ENCODE assay signal across 16 mouse cellular contexts in genomic region chr2:147189546-147190315, GRCm38 (mm10). TPM values are rescaled to one million over a fixed set of nuclear protein-coding genes. Genes with fewer than 3 reads are reported as not detected.
DNase-seq lines count a peak whose midpoint lies in the region; ATAC-seq and TF ChIP-seq lines count a peak whose summit lies in the region.
"Had no signal": no experiment of that assay in that cellular context is flagged by ENCODE, and none has a peak within 500 bp of the region (broad histone marks: within the 10 kb centered on the region; RNA-seq: fewer than 3 reads in every experiment).

No protein-coding gene starts in this region.

- H3K4me1 ChIP-seq in intestine, embryonic 14.5 days (replicated peaks; ENCODE audit: control insufficient read depth, insufficient read depth, low read length), result peaks cover 8% of the 10 kb centered on the region
- H3K4me1 ChIP-seq in intestine, postnatal 0 days (replicated peaks; ENCODE audit: control insufficient read depth, insufficient read depth, low read length), result no peaks in the 10 kb centered on the region
- H3K4me1 ChIP-seq in hindbrain, postnatal 0 days (ENCODE audit: insufficient read depth, low read length), result peaks cover 6% of the 10 kb centered on the region; the same call in 1 of the 2 replicates
- peaks cover 4% of the 10 kb centered on the region for H3K4me1 ChIP-seq in midbrain, postnatal 0 days (ENCODE audit: insufficient read depth, low read length)

- H3K9me3 ChIP-seq in intestine, embryonic 14.5 days (ENCODE audit: control insufficient read depth, low read length), result no peaks in the 10 kb centered on the region
- no peaks in the 10 kb centered on the region for H3K9me3 ChIP-seq in intestine, postnatal 0 days (ENCODE audit: control insufficient read depth)
- H3K9me3 ChIP-seq in hindbrain, postnatal 0 days (ENCODE audit: low read length), result no peaks in the 10 kb centered on the region
- H3K9me3 ChIP-seq in midbrain, postnatal 0 days (ENCODE audit: low read length), result no peaks in the 10 kb centered on the region
- H3K9me3 ChIP-seq: embryonic facial prominence, embryonic 12.5 days; liver, embryonic 13.5 days had no signal

- ATAC-seq in intestine, embryonic 14.5 days (replicated peaks; ENCODE audit: low FRiP score, low TSS enrichment, low read depth), result no peak
- no peak for ATAC-seq in intestine, postnatal 0 days
- no peak for ATAC-seq in hindbrain, postnatal 0 days
- ATAC-seq in midbrain, postnatal 0 days (ENCODE audit: low FRiP score), result no peak
- no peak for ATAC-seq in activated CD4-positive, CD25-positive, alpha-beta regulatory T cell, adult 4 months

- H3K4me3 ChIP-seq in intestine, embryonic 14.5 days (ENCODE audit: low read depth, low read length), result no peak overlapping the region
- no peak overlapping the region for H3K4me3 ChIP-seq in intestine, postnatal 0 days (ENCODE audit: low read depth, low read length)
- H3K4me3 ChIP-seq in hindbrain, postnatal 0 days (ENCODE audit: low read length), result no peak overlapping the region; the same call in 1 of the 2 replicates
- no peak overlapping the region for H3K4me3 ChIP-seq in midbrain, postnatal 0 days (ENCODE audit: low read depth, low read length)
- H3K4me3 ChIP-seq: embryonic facial prominence, embryonic 12.5 days; liver, embryonic 13.5 days had no signal

- no peak for TF ChIP-seq CTCF in intestine, postnatal 0 days (IDR thresholded peaks at IDR 0.05; ENCODE audit: low read depth)
- TF ChIP-seq CTCF in hindbrain, postnatal 0 days (IDR thresholded peaks at IDR 0.05; ENCODE audit: low read depth), result no peak
- TF ChIP-seq CTCF in midbrain, postnatal 0 days (IDR thresholded peaks at IDR 0.05), result no peak

- no peaks in the 10 kb centered on the region for H3K36me3 ChIP-seq in intestine, embryonic 14.5 days (ENCODE audit: control insufficient read depth, insufficient read depth, low read length)
- no peaks in the 10 kb centered on the region for H3K36me3 ChIP-seq in intestine, postnatal 0 days (ENCODE audit: control insufficient read depth, insufficient read depth)
- no peaks in the 10 kb centered on the region for H3K36me3 ChIP-seq in hindbrain, postnatal 0 days (ENCODE audit: insufficient read depth, low read length)
- no peaks in the 10 kb centered on the region for H3K36me3 ChIP-seq in midbrain, postnatal 0 days (ENCODE audit: insufficient read depth, low read length)
- H3K36me3 ChIP-seq: embryonic facial prominence, embryonic 12.5 days; liver, embryonic 13.5 days had no signal

- peaks cover 94% of the 10 kb centered on the region for H3K27me3 ChIP-seq in intestine, embryonic 14.5 days (replicated peaks; ENCODE audit: control insufficient read depth, insufficient read depth, low read length)
- H3K27me3 ChIP-seq in intestine, postnatal 0 days (replicated peaks; ENCODE audit: control insufficient read depth, insufficient read depth, low read length), result peaks cover 96% of the 10 kb centered on the region
- peaks cover 79% of the 10 kb centered on the region for H3K27me3 ChIP-seq in hindbrain, postnatal 0 days (ENCODE audit: insufficient read depth, low read length)
- H3K27me3 ChIP-seq in midbrain, postnatal 0 days (ENCODE audit: insufficient read depth, low read length), result peaks cover 84% of the 10 kb centered on the region

- 2% methylated on average over 28 of the region's 28 CpGs for WGBS in intestine, embryonic 14.5 days
- 6% methylated on average over 28 of the region's 28 CpGs for WGBS in intestine, postnatal 0 days
- 5% methylated on average over 28 of the region's 28 CpGs for WGBS in hindbrain, postnatal 0 days
- WGBS in midbrain, postnatal 0 days, result 5% methylated on average over 28 of the region's 28 CpGs

- H3K4me2 ChIP-seq in intestine, embryonic 14.5 days (ENCODE audit: low read length), result no peak overlapping the region
- no peak overlapping the region for H3K4me2 ChIP-seq in intestine, postnatal 0 days (replicated peaks; ENCODE audit: low read depth)
- peak overlapping the region; percentile 17; the same call in 1 of the 2 replicates for H3K4me2 ChIP-seq in hindbrain, postnatal 0 days (ENCODE audit: low read depth, low read length)
- peak overlapping the region; percentile 6; the same call in 1 of the 2 replicates for H3K4me2 ChIP-seq in midbrain, postnatal 0 days (ENCODE audit: low read depth, low read length, poor library complexity, severe bottlenecking)
- H3K4me2 ChIP-seq: embryonic facial prominence, embryonic 12.5 days; liver, embryonic 13.5 days had no signal

- peak; percentile 68 for DNase-seq in intestine, embryonic 14.5 days (ENCODE audit: low spot score)
- DNase-seq in ZHBTc4 (ENCODE audit: low read depth, low spot score), result peak; percentile 94
- DNase-seq in hindbrain, postnatal 0 days (ENCODE audit: low spot score), result peak; percentile 13
- no peak for DNase-seq in midbrain, postnatal 0 days (ENCODE audit: low spot score)
- no peak for DNase-seq in adrenal gland, postnatal 4 days (ENCODE audit: low spot score in 2 of 2)
- DNase-seq in adrenal gland, adult 8-10 months, result no peak
- DNase-seq: cerebellum, adult 8-10 months; heart, postnatal 10 days; kidney, adult 18-20 months; liver, embryonic 13.5 days; right cerebral cortex, adult 18-20 months; thymus, adult 2 months had no signal

- no peak overlapping the region for H3K9ac ChIP-seq in intestine, embryonic 14.5 days (ENCODE audit: low read length)
- H3K9ac ChIP-seq in intestine, postnatal 0 days (ENCODE audit: low read depth, low read length), result no peak overlapping the region
- H3K9ac ChIP-seq in hindbrain, postnatal 0 days (replicated peaks; ENCODE audit: low read length), result no peak overlapping the region
- no peak overlapping the region for H3K9ac ChIP-seq in midbrain, postnatal 0 days (replicated peaks; ENCODE audit: low read length, poor library complexity, severe bottlenecking)
- H3K9ac ChIP-seq: embryonic facial prominence, embryonic 12.5 days; liver, embryonic 13.5 days had no signal

- H3K27ac ChIP-seq in intestine, embryonic 14.5 days (ENCODE audit: low read depth), result no peak overlapping the region
- H3K27ac ChIP-seq in intestine, postnatal 0 days (ENCODE audit: low read depth, low read length), result no peak overlapping the region
- H3K27ac ChIP-seq in hindbrain, postnatal 0 days, result peak overlapping the region; percentile 45; the same call in 1 of the 2 replicates
- no peak overlapping the region for H3K27ac ChIP-seq in midbrain, postnatal 0 days (ENCODE audit: low read depth, low read length)
- H3K27ac ChIP-seq: embryonic facial prominence, embryonic 12.5 days; liver, embryonic 13.5 days had no signal

RNA-seq across cellular contexts. Expression of gene Nkx2-2, which starts 4.3 kb away (rescaled TPM):
- 1.7 and 2.9 TPM in 2 replicates for polyA plus RNA-seq in intestine, embryonic 14.5 days (2014; fragmentation: Nextera tagmentation; extraction: Ambion mirVana)
- 1.3 and 1.4 TPM in 2 replicates for polyA plus RNA-seq in intestine, postnatal 0 days (2015; fragmentation: Nextera tagmentation; extraction: Ambion mirVana)
- 17.8 and 40.7 TPM in 2 replicates for total RNA-seq in hindbrain, postnatal 0 days (2014; rRNA removed)
- 10.5 and 10.9 TPM in 2 replicates for polyA plus RNA-seq in hindbrain, postnatal 0 days (2015; fragmentation: Nextera tagmentation; extraction: Ambion mirVana)
- total RNA-seq in midbrain, postnatal 0 days (2014; rRNA removed), result 25.8 and 34.8 TPM in 2 replicates
- 11.8 and 12.9 TPM in 2 replicates for polyA plus RNA-seq in midbrain, postnatal 0 days (2015; fragmentation: Nextera tagmentation; extraction: Ambion mirVana)
- not detected for polyA plus RNA-seq in activated CD4-positive, CD25-positive, alpha-beta regulatory T cell, adult 4 months (2017; shearing (Covaris generic))
- 1 to 10 TPM in 1 of 2 experiments, under 1 TPM in 1; 0.14 to 2.6 TPM for total RNA-seq in adrenal gland, postnatal 4 days (2021)
- not detected for total RNA-seq in adrenal gland, adult 8-10 months (2022)
- total RNA-seq: heart, postnatal 10 days had no signal
- polyA plus RNA-seq: gonadal fat pad, adult 2 months; liver, embryonic 13.5 days had no signal

Comparison
In these comparisons a context has a peak if more than half of its experiments do, and no peak if none do; other contexts are left out.
1. DNase-seq: peak in intestine, embryonic 14.5 days (single experiment), ZHBTc4 (single experiment) and hindbrain, postnatal 0 days (single experiment); none in midbrain, postnatal 0 days (single experiment), adrenal gland, postnatal 4 days (0 of 2) and adrenal gland, adult 8-10 months (single experiment).
2. H3K4me2 ChIP-seq: peak in hindbrain, postnatal 0 days (single experiment) and midbrain, postnatal 0 days (single experiment); none in intestine, embryonic 14.5 days (single experiment) and intestine, postnatal 0 days (single experiment).